Mouse (Mus musculus) B cell, adult 2 months (primary cell): ENCODE measurements around the gene Flywch1.

ENCODE experiments used
- DNase-seq, 2 experiments: peaks; one replicate each; pipeline ENCODE4 v3.0.0; 2022

The Flywch1 gene

DNA sequence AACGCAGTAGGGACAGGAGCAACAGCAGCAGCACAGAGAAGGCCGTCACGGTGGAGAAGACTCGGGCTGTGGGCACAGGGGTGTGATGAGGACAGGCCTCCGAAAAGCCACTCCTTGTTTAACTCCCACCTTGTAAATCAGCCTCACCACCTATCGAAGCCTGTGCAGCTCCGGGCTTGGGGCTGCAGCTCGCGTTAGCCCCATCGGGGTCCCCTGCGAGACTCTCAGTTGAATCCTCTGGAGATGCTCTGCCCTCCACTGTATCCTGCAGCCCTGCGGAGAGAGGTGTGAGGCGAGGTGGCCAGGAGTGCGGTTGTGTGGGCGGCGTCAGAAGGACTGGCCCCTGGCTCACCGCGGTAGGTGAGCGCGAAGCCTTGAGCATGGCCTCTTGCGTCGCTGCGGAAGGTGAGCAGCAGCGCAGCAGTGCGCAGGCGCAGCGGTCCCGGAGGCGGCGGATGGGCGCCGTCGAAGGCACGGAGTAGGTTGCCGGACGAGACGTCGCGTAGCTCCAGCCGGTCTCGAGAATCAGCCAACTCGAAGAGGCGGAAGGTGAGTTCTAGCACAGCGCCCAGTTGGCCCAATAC, 29.1 kb downstream of the Flywch1 start:
- peak; percentile 63 to 65 for DNase-seq

DNA sequence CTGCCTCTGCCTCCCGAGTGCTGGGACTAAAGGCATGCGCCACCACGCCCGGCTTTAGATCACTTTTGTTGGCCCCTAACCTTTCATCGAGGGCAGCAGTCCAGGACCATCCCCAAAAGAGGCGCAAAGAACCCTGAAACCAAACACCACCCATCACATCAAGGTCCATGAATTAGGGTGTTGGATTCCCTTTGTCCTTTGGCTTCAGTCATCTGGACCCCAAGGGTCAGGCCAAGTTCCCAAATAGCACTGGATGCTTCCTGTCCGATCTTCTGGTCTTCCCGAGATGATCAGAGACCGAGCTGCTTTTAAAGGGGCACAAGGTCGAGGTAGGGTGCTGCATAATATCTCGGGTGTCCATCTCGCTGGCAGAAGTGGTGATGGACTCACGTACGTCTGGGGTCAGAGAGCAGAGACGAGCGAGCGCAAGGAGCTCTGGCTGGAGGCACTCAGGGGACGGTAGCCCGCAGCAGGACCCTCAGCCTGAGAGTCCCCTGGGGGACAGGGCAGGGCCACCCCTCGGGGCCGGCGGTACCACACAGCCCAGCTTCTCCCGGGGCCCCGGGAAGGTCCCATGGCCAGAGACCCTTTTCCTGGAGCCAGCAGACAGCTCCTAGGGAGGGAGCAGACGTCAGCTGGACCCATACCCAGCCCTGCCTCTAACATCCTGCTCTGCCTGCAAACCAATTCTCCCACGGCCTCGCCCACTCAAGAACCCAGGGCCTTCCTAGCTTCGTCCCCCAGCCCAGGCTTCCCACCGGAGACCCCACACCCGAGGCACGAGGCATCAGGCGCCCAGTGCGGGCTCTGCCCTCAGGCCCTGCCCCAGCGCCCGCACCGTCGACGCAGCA, 29.8 kb downstream of the Flywch1 start:
- no peak for DNase-seq

DNA sequence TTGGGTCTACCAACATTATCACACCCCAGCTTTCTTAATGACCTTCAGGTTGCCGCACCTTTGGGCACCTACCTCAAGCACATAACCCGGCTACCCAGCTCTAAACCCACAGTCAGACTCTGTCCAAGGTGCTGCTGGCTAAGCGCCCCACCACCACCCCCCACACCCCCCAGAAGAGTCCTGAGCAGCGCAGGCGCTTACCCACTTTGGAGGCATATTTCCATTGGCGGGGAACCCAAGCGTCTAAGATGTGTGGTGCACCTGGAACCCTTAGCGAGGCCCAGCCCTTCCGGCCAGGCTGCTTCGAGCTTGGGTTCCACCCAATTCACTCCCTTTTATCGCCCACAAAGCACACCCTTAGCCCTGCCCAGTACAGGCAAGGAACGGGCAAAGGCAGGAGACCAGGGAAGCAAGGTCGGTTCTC, 30.8 kb downstream of the Flywch1 start, which contains the start of gene Paqr4:
TSS of gene Paqr4 (minus strand) at position 270 of the 424 bp plus-strand sequence.
- no peak for DNase-seq

DNA sequence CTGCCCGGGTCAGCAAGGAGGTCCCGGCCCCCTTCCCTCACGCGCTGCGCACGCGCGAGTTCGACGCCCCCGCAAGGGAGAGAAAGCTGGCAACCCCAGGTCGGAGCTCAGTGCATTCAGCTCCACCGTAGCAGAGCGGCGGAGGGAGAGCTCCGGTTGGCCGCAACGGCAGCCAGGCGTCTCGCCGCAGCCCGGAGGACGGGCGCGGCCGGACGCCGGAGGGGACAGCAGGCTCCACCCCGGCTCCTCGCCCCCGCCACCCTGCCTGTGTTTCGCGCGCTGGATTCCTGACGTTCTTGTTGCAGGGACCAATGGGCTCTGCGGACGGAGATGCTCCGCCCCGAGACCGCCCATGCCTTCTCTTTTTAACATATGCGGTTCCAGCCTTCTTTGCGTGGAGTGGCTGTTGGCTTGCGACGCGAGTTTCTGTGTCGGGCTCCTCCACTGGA, 31.2 kb downstream of the Flywch1 start:
- peak; percentile 75 to 77 for DNase-seq

DNA sequence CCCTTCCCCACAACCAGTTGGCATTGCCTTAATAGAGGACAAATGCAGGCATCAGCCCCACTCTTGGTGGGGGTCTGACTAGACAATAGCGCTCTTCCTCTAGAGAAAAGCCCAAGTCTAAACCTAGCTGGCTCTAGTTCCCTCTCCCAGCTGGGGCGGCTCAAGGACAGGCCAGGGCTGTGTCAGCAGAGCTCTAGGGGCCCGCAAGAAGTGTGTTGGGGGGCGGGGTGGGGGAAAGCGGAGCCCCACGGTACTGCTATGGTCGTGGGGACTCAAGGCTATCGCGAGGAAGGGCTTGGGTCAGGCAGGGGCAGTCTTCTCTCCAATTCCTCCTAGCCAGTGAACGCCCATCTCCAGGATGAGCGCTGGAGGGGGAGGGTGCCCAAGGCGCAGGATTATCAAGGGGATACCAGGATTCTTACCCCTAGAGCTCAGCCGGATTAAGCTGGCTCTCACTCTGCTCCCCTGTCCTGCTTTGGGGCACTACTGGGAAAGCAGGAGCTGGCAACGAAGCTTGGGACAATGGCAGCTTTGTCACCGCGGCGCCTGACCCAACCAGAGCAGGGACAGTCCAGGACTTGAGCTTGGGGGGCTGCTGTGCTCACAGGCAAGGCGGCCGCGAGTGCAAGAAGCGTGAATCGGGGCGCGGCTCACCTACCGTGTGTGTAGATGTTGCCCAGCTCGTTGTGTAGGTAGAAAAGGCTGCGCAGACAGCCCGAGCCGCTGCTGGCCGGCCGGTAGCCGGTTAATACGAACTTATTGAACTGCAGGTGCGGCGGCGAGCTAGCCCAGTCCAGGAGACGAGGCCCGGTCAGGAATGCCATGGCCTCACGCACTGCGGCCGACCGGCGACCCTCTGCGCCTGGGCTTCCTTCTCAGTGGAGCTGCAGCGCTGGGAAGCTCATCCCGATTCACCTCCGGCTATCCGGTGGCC, 31.9 kb downstream of the Flywch1 start:
- DNase-seq = peak; percentile 21 to 28

DNA sequence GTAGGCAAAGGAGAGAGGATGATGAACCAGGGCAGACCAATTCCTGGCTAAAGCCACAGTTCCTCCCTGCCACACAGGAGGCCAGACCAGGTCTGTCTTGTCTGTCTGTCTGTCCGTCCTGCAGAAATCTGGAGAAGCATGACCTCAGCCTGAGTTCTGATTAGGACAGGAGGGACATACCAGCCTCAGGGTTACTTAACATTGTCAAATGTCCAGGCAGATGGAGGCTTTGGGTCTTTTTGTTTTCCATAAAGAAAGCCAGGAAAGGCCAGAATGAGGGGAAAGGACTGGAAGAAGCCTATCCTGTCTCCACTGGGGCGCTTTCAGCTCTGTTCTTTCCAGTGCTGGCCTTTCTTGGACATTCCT, 32.6 kb downstream of the Flywch1 start:
- peak in 1 of 2 experiments; percentile 5 for DNase-seq

DNA sequence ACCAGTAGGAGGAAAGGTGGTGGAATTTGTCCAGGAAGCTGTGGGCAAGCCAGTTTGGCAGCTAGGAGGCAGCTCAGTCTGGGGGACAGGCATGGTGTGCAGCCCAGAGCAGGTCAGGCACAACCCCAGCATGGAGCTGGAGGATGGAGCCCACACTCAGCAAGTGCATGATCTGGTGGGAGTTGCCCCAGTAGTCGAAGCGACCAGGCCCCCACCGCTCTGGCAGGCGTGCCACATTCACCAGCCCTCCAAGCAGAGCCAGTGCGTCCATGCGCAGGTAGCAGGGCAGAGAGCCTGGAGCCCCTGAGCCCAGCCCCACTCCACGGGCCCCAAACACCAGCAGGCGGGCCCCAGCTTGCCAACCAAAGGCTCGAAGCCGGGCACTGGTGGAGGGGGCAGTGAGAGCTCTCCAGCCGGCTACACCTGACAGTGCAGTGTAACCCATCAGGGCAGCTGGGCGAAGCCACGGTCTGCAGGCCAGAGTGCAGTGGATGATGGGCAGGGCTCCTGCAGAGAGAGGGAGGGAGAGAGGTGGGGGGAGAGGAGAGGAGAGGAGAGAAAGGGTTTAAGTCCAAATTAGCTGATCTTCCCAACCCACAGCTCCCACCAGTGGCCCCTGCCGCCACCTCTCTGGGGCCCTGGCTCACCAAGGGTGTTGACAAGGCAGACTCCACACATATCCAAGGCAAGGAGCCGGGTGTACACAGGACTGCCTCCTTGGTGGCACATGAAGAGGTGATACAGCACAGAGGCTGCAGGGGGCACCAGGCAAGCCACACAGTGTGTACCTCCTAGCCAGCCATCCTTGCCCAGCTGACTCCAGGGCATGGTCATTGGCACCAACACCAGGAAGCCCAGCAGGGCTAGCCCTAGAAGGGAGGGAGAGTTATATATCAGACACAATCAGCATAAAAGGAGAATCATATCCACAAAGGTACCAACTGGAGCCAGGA, 33.6 kb downstream of the Flywch1 start:
- DNase-seq = peak; percentile 23 to 26

DNA sequence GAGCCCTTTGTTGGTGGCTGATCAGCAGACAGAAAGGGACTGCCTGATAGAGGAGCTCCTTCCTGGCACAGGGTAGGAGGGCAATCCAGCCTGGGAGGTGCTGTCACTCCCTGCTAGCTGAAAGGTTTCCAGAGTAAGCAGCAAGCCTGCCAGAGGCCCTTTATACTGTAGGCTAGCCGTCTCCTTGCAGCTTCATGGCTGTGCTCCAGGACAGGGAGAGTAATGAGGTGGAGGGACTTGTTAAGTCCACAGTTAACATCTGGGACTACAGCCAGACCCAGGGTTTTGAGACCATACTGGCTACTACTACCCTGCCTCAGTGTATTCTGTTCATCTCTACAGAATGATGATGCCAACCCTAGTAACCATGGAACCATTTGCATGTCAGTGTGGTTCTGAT, 37.1 kb downstream of the Flywch1 start:
- DNase-seq = no peak

DNA sequence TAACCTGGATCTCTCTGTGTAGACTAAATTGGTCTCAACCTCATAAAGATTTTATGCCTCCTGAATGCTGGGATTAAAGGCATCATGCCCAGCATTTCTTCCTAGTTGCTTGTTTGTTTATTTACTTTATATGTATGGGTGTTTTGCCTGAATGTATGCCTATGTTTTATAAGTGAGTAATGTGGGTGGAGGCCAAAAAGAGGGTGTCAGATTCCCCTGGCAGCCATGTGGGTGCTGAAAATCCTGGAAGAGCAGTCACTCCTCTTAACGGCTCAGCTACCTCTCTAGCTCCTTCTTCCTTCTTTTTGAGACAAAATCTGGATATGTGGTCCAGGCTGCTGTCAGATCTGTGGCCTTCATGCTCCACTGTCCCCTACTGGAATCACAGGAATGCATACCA, 41.0 kb downstream of the Flywch1 start:
- no peak for DNase-seq

DNA sequence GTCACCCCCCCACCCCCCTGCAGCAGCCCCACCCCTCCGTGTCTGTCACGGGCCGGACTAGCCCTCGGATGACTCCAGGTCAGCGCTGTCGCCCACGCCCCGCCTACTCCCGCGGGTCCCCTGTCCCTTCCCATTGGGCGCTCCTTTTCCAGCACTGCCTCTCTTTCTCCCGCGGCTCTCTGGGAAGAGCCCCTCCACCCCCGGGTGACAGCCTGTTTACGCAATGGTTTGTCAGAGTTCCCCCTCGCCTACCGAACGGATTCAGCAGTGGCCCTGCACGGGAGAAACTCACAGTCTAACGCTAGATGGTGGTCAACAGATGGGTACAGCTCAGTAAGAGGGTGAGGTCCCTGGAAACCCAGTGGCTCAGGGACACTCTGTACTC, 44.7 kb downstream of the Flywch1 start:
- peak; percentile 34 to 46 for DNase-seq

DNA sequence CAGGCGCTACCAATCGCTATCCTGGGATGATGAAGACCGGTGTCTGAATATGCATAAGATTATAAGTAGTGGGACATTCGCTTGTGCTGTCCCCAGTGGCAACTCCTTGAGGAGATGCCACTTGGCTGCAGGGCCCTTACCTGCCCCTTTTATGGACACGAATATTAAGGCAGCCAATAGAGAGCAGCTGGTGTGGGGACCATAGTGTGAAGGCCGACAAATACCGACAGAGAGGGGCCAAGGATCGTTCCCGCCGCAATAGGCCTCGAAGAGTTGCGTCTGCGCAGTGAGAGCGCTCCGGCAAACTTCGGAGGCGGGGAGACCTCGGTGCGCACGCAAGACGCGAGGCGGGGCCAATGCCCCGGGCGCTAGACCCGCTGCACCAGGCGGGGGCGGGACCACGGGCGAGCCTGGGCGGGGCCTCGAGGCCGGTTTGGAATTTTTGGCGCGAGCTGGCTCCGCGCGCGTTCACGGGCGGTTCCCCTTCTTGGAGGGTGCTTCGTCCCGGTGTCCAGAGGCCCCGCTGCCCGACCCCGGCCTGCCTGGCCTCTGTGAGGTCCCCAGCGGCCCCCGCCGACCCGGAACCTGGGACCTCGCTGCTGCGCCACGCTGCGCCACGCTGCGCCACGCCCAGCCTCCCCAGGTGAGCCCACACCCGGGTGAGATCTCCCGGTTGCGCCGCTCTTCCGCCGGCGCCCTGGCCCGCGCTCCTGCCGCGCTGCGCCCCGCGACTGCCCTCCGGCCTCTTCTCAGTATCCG, 45.2 kb downstream of the Flywch1 start, which contains the start of gene Pkmyt1:
TSS of gene Pkmyt1 (plus strand) at position 338 of the 759 bp plus-strand sequence.
- DNase-seq = peak; percentile 98

DNA sequence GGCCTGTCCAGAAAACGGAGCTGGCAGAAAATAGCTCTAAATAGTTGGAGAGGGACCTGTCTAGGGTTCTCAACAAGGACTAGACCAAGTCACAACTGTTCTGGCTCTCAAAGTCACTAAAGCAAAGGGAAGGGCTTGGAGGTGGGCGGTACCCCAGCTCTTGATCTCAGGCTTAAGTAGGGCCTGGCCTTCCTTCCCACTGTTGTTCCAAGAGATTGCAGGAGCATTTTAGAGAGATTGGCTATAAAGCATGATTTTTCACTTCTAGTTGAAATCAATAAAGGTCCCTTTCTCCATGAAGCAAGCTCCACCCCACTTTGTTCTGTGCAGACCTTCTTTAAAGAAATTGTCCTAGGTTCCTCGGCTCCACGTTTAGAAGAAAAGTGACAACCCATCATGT, 45.9 kb downstream of the Flywch1 start:
- no peak for DNase-seq

DNA sequence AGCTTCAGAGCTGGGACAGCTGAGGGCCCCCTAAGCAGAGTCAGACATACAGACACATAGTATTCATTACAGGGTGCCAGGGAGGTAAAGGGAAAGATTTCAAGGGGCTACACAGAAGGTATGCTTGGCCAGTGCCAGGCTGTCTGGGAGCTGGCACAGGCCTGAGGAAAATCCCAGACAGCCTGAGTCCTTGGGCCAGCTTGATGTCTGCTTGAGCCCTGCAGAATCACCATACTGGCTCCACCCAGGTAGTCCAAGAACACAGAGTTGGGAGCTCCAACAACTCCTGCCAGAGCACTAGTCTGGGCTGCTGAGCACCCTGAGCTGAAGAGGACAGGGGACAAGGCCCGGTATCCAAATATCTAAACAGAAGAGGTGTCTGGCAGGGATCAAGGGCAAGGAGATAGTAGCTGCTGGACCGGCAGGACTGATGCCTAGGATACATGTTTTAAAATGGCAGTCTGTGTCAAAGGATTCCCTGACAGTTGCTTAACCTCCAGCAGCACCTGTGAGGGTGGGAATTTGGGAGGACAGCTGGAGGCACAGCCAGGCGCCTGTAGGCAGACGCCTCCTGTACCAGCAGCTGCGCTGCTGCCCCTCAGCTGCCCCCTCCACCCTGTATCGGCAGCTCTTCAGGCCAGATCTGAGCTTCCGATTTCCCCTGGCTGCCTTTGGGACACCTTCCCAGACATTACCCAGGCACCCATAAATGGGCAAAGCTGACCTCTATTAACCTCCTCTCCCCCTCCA, 48.9 kb downstream of the Flywch1 start, which contains the start of gene 1520401A03Rik:
TSS of gene 1520401A03Rik (minus strand) at position 408 of the 750 bp plus-strand sequence.
- no peak for DNase-seq

DNA sequence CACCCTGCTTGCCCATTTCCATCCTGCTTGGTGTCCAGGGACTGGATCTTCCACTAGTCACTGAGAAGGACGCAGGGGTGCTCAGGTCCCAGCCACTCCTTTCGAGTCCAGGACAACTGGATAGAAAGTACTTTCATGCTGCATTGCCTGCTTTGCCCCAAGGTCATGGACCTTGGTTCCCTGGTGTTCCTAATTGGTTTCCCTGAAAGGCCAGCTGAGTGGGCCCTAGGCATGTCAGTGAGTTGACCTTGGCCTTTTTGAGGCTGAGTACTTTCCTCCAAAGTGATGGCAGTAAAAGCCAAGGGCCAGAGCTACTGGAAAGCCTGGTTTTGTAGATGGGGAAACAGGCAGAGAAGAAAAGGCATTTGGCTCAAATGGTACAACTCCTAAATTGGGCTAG, 49.5 kb downstream of the Flywch1 start:
- DNase-seq = no peak

DNA sequence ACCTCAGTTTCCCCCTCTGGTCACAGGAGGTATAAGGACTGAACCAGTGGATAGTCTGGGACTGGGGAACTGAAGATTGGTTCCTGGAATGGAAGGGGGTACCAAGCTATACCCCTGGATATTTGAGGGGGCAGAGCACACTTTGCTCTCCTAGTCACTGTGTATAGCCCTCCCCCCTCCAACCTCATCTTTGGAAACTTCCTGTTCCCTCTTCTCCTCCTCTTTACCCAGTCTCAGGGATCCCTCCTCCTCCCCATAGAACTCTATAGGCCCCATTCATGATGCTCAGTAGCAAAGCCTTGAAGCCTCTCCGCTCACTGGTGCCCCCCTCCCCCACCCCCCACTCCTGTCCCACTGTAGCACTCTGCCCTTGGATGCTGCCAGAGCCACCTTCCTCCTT, 51.9 kb downstream of the Flywch1 start:
- DNase-seq = no peak

DNA sequence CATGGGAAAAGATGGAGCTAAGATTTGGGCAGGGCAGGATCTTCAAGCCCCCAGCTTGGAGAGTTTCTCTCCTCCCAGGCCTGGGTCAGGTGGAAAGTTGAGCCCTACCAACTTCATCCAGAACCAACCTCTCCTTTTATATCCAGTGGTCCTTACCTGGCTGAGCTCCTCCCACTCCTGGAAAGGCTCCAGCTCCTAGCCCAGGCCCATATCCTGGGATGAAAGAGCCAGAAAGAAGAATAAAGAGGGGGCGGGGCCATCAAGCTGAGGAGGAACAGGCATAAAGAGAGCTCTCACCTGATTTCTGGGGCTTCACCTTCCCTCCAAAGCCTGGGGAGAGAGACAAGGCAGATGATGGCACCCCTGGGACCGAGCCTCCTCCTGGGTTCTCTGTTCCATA, 54.4 kb downstream of the Flywch1 start:
- DNase-seq = no peak

DNA sequence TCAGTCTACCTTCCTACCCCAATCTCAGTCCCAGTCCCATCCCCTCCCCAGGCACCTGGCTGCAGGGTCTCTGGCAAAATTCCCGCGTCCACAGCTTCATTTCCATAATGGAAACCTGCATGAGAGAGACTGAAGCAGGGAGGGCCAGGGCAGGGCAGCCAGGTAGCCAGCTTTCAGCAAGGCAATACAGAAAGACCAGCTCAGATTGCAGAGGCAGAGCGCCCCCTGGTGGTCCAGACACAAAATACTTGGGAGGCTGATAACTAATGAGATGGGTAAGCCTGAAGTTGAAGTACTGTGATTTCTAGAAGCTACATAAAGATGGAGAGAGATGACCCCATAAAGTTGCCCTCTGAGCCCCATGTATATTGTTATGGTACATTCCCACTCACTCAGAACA, 65.2 kb downstream of the Flywch1 start:
- DNase-seq = peak; percentile 89

DNA sequence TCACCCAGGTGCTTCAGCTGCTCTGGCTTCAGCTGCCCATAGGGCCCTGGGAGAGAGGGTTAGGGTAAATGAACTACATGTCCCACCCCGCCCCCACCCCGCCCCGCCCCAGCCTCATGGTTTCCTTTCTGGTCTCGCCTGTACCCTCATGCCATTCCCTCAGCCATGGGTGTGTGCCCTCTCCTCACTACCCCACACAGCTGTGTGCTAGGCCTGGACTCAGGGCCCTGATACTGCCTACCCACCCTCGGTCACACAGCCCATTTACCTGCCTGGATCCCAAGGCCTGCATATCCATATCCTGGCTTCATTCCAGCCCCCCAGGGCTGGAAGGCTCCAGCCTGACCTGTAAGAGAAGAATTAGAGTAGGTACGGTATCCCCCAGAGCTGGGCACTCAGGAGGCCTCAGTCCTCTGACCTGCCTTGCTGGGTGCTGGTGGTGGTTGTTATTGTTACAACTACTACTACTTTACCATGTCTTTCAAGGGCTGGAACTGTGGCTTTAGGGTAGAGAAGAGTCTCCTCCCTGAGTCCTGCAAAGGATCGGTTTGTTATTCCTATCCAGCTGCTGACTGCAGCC, 65.8 kb downstream of the Flywch1 start:
- DNase-seq = no peak

DNA sequence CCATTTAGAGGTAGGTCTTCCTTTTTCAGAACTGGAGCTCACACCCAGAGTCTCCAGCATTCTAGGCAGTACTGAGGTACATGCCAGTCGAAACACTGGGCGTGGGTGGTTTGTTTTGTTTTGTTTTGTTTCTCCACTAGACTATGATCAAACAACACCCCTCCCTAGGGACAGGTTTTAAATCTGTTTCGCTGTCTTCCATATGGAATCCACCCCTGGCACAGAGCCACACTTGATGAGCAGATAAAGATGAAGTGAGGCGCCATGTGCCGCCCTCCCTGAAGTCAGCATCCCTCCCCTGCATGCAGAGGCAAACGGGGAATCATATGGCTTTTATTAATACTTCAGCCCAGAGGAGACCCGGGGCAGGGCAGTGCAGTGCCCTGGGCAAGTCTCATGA, 66.7 kb downstream of the Flywch1 start:
- DNase-seq = no peak

DNA sequence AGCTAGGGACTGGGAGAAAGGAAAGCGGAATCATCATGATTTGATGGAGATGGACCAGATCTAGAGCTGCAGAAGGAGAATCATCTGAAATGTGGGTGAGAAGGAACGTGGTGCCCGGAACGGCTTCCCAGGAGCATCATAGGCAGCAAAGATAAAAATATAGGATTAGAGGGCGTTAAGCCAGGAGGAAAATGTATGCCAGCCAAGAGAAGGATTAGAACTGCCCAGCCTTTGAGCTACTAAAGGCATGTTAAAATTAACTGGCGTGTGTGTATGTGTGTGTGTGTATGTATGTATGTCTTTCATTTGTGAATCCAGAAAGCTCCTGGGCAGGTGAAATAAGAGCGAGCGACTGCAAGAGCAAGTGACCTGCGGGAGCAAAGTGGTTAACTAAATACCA, 68.1 kb downstream of the Flywch1 start:
- DNase-seq = no peak
